Mouse (Mus musculus) hindbrain, embryonic 16.5 days (tissue): ENCODE measurements around the gene Fblim1. TPM values are rescaled to one million over a fixed set of nuclear protein-coding genes. Genes with fewer than 3 reads are reported as not detected.

Source experiments
- ATAC-seq: fragments of 200-750 bp; cut with Nextera tagmentation; 2 replicates; pipeline ENCODE4 v1.8.0; 2017; ENCODE audit warnings: moderate TSS enrichment, moderate library complexity
- H3K27ac ChIP-seq: fragments of 300-500 bp; sonication (generic); 2 replicates; pipeline ENCODE4 v1.5.1; 2014; ENCODE audit warnings: low read depth, mild to moderate bottlenecking, control low read depth, low read length, moderate library complexity
- H3K27me3 ChIP-seq: fragments of 300-500 bp; sonication (generic); replicated peaks from 2 replicates; pipeline ENCODE4 v1.6.1; 2014; ENCODE audit warnings: low read length; ENCODE audit not compliant: control insufficient read depth, insufficient read depth
- H3K36me3 ChIP-seq: fragments of 300-500 bp; sonication (generic); 2 replicates; pipeline ENCODE4 v1.6.1; 2014; ENCODE audit warnings: mild to moderate bottlenecking, low read length, moderate library complexity, mixed read lengths; ENCODE audit not compliant: control insufficient read depth, insufficient read depth
- H3K4me1 ChIP-seq: fragments of 300-500 bp; sonication (generic); 2 replicates; pipeline ENCODE4 v1.6.1; 2014; ENCODE audit warnings: low read depth, low read length; ENCODE audit not compliant: control insufficient read depth, insufficient read depth
- H3K4me2 ChIP-seq: fragments of 300-500 bp; sonication (generic); 2 replicates; pipeline ENCODE4 v1.6.1; 2014; ENCODE audit warnings: mild to moderate bottlenecking, low read length, control low read depth, moderate library complexity
- H3K4me3 ChIP-seq: fragments of 300-500 bp; sonication (generic); 2 replicates; pipeline ENCODE4 v1.5.1; 2014; ENCODE audit warnings: mild to moderate bottlenecking, low read length, control low read depth, moderate library complexity
- H3K9ac ChIP-seq: fragments of 300-500 bp; sonication (generic); 2 replicates; pipeline ENCODE4 v1.6.1; 2014; ENCODE audit warnings: low read depth, mild to moderate bottlenecking, control low read depth, low read length, moderate library complexity
- H3K9me3 ChIP-seq: fragments of 300-500 bp; sonication (generic); 2 replicates; pipeline ENCODE4 v1.6.1; 2014; ENCODE audit warnings: mild to moderate bottlenecking, low read length, moderate library complexity; ENCODE audit not compliant: control insufficient read depth
- WGBS: fragments of 180-500 bp; shearing (Covaris S2); extraction: QIAGEN DNeasy Blood & Tissue Kit; methylation state at CpG from one replicate; pipeline ENCODE4 v1.1.7; 2014; 5-methylcytosine and 5-hydroxymethylcytosine counted together
- polyA plus RNA-seq: library from polyadenylated mRNA; unstranded; fragments of >200 nt; fragmentation: Nextera tagmentation; extraction: Ambion mirVana; gene quantifications from 2 replicates; pipeline ENCODE4 v1.2.1, GENCODE M21; 2015

Gene Fblim1
- polyA plus RNA-seq, 1 experiment from 2014 or later: 42.9 TPM

GRCm38 (mm10) chr4:141537226-141537610 is 68.7 kb downstream of the Fblim1 start:
- Histone ChIP-seq H3K27me3 (no peaks in the 10 kb centered on the region), H3K4me2 (peak overlapping the region; percentile 72), H3K4me3 (peak overlapping the region; percentile 96), H3K27ac (peak overlapping the region; percentile 97), H3K4me1 (peaks cover 24% of the 10 kb centered on the region), H3K9ac (peak overlapping the region; percentile 97), H3K36me3 (no peaks in the 10 kb centered on the region), H3K9me3 (no peaks in the 10 kb centered on the region)
- no peak for ATAC-seq
- WGBS: under 1% methylated on average over 14 of the region's 14 CpGs

GRCm38 (mm10) chr4:141536291-141537225 is 69.3 kb downstream of the Fblim1 start:
- H3K4me1 ChIP-seq: peaks cover 27% of the 10 kb centered on the region
- peak overlapping the region; percentile 97 for H3K9ac ChIP-seq
- no peaks in the 10 kb centered on the region for H3K9me3 ChIP-seq
- under 1% methylated on average over 61 of the region's 61 CpGs for WGBS
- peak; percentile 75 for ATAC-seq
- peak overlapping the region; percentile 96 for H3K4me3 ChIP-seq
- peak overlapping the region; percentile 72 for H3K4me2 ChIP-seq
- H3K36me3 ChIP-seq: no peaks in the 10 kb centered on the region
- peak overlapping the region; percentile 97 for H3K27ac ChIP-seq
- no peaks in the 10 kb centered on the region for H3K27me3 ChIP-seq

- WGBS: 9% methylated on average over 10 of the region's 11 CpGs
- H3K36me3 ChIP-seq: no peaks in the 10 kb centered on the region
- 0 out of 2 replicates have a peak, but pooled peaks have one; percentile 28 for ATAC-seq
- peak overlapping the region; percentile 97 for H3K9ac ChIP-seq
- H3K27ac ChIP-seq: peak overlapping the region; percentile 97
- H3K4me3 ChIP-seq: peak overlapping the region; percentile 96
- H3K9me3 ChIP-seq: no peaks in the 10 kb centered on the region
- H3K4me2 ChIP-seq: peak overlapping the region; percentile 72
- H3K27me3 ChIP-seq: no peaks in the 10 kb centered on the region
- peaks cover 27% of the 10 kb centered on the region for H3K4me1 ChIP-seq
Measured at GRCm38 (mm10) chr4:141534947-141535680, 70.8 kb downstream of the Fblim1 start.

GRCm38 (mm10) chr4:141530979-141531378 is 74.9 kb downstream of the Fblim1 start:
- H3K36me3 ChIP-seq: no peaks in the 10 kb centered on the region
- peaks cover 22% of the 10 kb centered on the region for H3K4me1 ChIP-seq
- 83% methylated on average over 15 of the region's 15 CpGs for WGBS
- H3K27ac ChIP-seq: 0 out of 2 replicates have a peak overlapping the region, but pooled peaks have one; percentile 12
- H3K4me3 ChIP-seq: no peak overlapping the region
- ATAC-seq: no peak
- H3K9ac ChIP-seq: no peak overlapping the region
- H3K27me3 ChIP-seq: no peaks in the 10 kb centered on the region
- H3K4me2 ChIP-seq: no peak overlapping the region
- H3K9me3 ChIP-seq: no peaks in the 10 kb centered on the region

GRCm38 (mm10) chr4:141528938-141529337 is 77.0 kb downstream of the Fblim1 start:
- 87% methylated on average over 11 of the region's 11 CpGs for WGBS

GRCm38 (mm10) chr4:141526936-141527650 is 78.8 kb downstream of the Fblim1 start:
- 76% methylated on average over 7 of the region's 7 CpGs for WGBS
- Histone ChIP-seq H3K9me3 (no peaks in the 10 kb centered on the region), H3K4me3 (no peak overlapping the region), H3K27me3 (no peaks in the 10 kb centered on the region), H3K4me2 (no peak overlapping the region), H3K36me3 (peaks cover under 1% of the 10 kb centered on the region), H3K27ac (no peak overlapping the region), H3K9ac (no peak overlapping the region), H3K4me1 (peaks cover 14% of the 10 kb centered on the region)
- ATAC-seq: no peak

More at GRCm38 (mm10) chr4:141528938-141529337, 77.0 kb downstream of the Fblim1 start:
- no peaks in the 10 kb centered on the region for H3K27me3 ChIP-seq
- H3K36me3 ChIP-seq: no peaks in the 10 kb centered on the region
- ATAC-seq: no peak
- peaks cover 18% of the 10 kb centered on the region for H3K4me1 ChIP-seq
- no peak overlapping the region for H3K27ac ChIP-seq
- no peak overlapping the region for H3K4me2 ChIP-seq
- H3K4me3 ChIP-seq: no peak overlapping the region
- no peaks in the 10 kb centered on the region for H3K9me3 ChIP-seq
- H3K9ac ChIP-seq: no peak overlapping the region

Other genes with a start within 250 kb of the Fblim1 start
- 44.3 and 49.8 TPM in 2 replicates for gene Fam131c, start 237.9 kb downstream of the Fblim1 start, polyA plus RNA-seq
- 0.57 and 0.78 TPM in 2 replicates for gene Clcnka, start 207.4 kb downstream of the Fblim1 start, polyA plus RNA-seq
- gene Clcnkb, start 190.1 kb downstream of the Fblim1 start, polyA plus RNA-seq: not detected in 2 replicates
- 0.09 and 0.66 TPM in 2 replicates for gene Hspb7, start 185.3 kb downstream of the Fblim1 start, polyA plus RNA-seq
- 0.35 and 0.41 TPM in 2 replicates for gene Srarp, start 170.0 kb downstream of the Fblim1 start, polyA plus RNA-seq
- gene Zbtb17, start 161.4 kb downstream of the Fblim1 start, polyA plus RNA-seq: 39.5 and 39.6 TPM in 2 replicates
- gene Spen, start 67.5 kb downstream of the Fblim1 start, polyA plus RNA-seq: 10.1 and 11.8 TPM in 2 replicates
- 0.34 and 0.45 TPM in 2 replicates for gene Tmem82, start 12.5 kb upstream of the Fblim1 start, polyA plus RNA-seq
- 0.54 and 0.81 TPM in 2 replicates for gene Slc25a34, start 17.7 kb upstream of the Fblim1 start, polyA plus RNA-seq
- 6.5 and 6.7 TPM in 2 replicates for gene Plekhm2, start 58.8 kb upstream of the Fblim1 start, polyA plus RNA-seq
- gene Rsc1a1, start 79.5 kb upstream of the Fblim1 start, polyA plus RNA-seq: 0.32 TPM in 1 of 2 replicates, not detected in the other
- gene Ddi2, start 117.3 kb upstream of the Fblim1 start, polyA plus RNA-seq: 11.0 and 12.6 TPM in 2 replicates
- gene Agmat, start 140.6 kb upstream of the Fblim1 start, polyA plus RNA-seq: 0.29 TPM in 1 of 2 replicates, not detected in the other
- gene Dnajc16, start 184.8 kb upstream of the Fblim1 start, polyA plus RNA-seq: 5.9 and 6.7 TPM in 2 replicates
- gene Casp9, start 187.5 kb upstream of the Fblim1 start, polyA plus RNA-seq: 22.2 and 23.5 TPM in 2 replicates
- not detected in 2 replicates for gene Cela2a, start 220.1 kb upstream of the Fblim1 start, polyA plus RNA-seq
- gene Ctrc, start 240.3 kb upstream of the Fblim1 start, polyA plus RNA-seq: not detected in 2 replicates